Mouse (Mus musculus): Measurements from ENCODE around the gene Hnrnpa2b1.

DNA sequence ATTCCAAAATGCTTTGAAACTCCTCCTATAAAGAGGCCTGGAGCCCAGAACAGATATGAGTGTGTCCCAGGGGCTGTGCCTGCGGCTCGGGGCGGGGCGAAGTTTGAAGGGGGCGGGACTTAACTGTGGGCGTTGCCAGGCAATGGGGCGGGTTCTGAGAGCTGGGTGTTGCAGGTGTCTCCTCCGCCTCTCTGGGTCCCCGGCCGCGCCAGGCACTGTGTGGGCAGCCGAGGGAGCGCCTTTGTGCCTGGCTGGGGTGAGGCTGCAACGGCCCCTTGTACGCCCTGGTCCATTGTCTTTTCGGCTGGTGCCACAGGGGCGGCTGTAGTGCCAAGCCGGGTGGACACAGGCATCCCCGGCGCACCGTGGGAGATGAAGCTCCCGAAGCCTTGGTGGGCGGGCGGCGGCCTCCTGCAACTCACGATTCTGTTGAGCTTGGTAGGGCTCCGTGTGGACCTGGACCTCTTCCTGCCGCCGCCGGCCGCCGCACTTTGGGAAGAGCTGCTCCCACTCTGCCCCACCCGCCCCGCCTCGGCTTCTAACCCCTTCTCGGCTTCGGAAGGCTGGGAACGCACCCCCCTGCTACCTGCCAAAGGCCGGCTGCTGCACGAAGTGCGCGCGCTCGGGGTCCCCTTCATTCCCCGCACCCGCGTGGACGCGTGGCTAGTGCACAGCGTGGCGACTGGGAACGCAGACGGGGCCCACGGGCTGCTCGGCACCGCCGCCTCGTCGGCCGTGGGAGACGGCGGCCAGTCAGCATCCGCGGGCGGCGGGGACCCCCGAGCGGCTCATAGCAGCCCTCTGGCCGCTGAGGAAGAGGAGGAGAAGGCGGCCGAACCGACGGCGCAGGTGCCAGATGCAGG is 36.9 kb downstream of the Hnrnpa2b1 start, which contains the start of gene Nfe2l3:
- TF ChIP-seq TAL1 (IDR thresholded peaks at IDR 0.05; ENCODE audit: low read length) (no peak), GATA1 (IDR thresholded peaks at IDR 0.05; ENCODE audit: low read length) (no peak)

Measured in erythroblast, embryonic 14.5 days (primary cell).